Mouse (Mus musculus) heart, embryonic 16.5 days (tissue): ENCODE measurements at regions not wholly inside any gene's neighbourhood (a gene's known extent, or its start where the extent isn't known, plus 50 kb on each side); places are given as distances from the start of the nearest gene placed in this dataset.

Experiments used
- ATAC-seq: fragments of 200-750 bp; cut with Nextera tagmentation; replicated peaks from 2 replicates; pipeline ENCODE4 v1.8.0; 2017; ENCODE audit warnings: moderate number of reproducible peaks; ENCODE audit not compliant: insufficient read depth, low FRiP score; ENCODE audit errors: extremely low read depth
- H3K27ac ChIP-seq: fragments of 300-500 bp; sonication (generic); 2 replicates; pipeline ENCODE4 v1.5.1; 2014; ENCODE audit warnings: mild to moderate bottlenecking, low read length, control low read depth, moderate library complexity
- H3K27me3 ChIP-seq: fragments of 300-500 bp; sonication (generic); 2 replicates; pipeline ENCODE4 v1.6.1; 2014; ENCODE audit warnings: low read length, mixed read lengths; ENCODE audit not compliant: control insufficient read depth, insufficient read depth
- H3K36me3 ChIP-seq: fragments of 300-500 bp; sonication (generic); 2 replicates; pipeline ENCODE4 v1.6.1; 2014; ENCODE audit not compliant: control insufficient read depth, insufficient read depth
- H3K4me1 ChIP-seq: fragments of 300-500 bp; sonication (generic); 2 replicates; pipeline ENCODE4 v1.6.1; 2014; ENCODE audit warnings: low read length, mixed read lengths; ENCODE audit not compliant: control insufficient read depth, insufficient read depth
- H3K4me2 ChIP-seq: fragments of 300-500 bp; sonication (generic); 2 replicates; pipeline ENCODE4 v1.6.1; 2014; ENCODE audit warnings: low read depth, mild to moderate bottlenecking, control low read depth, low read length
- H3K4me3 ChIP-seq: fragments of 300-500 bp; sonication (generic); 2 replicates; pipeline ENCODE4 v1.5.1; 2014; ENCODE audit warnings: mild to moderate bottlenecking, control low read depth, low read length
- H3K9ac ChIP-seq: fragments of 300-500 bp; sonication (generic); 2 replicates; pipeline ENCODE4 v1.6.1; 2014; ENCODE audit warnings: low read length, control low read depth
- H3K9me3 ChIP-seq: fragments of 300-500 bp; sonication (generic); replicated peaks from 2 replicates; pipeline ENCODE4 v1.6.1; 2016; ENCODE audit warnings: low read length; ENCODE audit not compliant: control insufficient read depth
- WGBS: fragments of 180-500 bp; shearing (Covaris S2); extraction: QIAGEN DNeasy Blood & Tissue Kit; methylation state at CpG from one replicate; pipeline ENCODE4 v1.1.7; 2014; 5-methylcytosine and 5-hydroxymethylcytosine counted together

DNA sequence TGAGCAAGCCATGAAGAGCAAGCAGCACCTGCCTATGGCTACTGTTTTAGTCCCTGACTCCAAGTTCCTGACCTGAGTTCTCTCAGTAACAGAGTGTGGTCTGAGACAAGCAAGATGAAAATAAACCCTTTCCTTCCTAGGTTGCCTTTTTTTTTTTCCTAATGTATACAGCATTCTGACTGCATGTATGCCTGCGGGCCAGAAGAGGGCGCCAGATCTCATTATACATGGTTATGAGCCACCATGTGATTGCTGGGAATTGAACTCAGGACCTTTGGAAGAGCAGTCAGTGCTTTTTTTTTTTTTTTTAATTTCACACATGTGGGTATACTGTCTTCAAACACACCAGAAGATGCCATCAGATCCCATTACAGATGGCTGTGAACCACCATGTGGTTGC lies 69.3 kb upstream of the Usp24 start:
- H3K9ac ChIP-seq: no peak overlapping the region
- no peaks in the 10 kb centered on the region for H3K27me3 ChIP-seq
- ATAC-seq: no peak
- no peaks in the 10 kb centered on the region for H3K36me3 ChIP-seq
- 70% methylated on average over 2 of the region's 2 CpGs for WGBS
- H3K9me3 ChIP-seq: no peaks in the 10 kb centered on the region
- no peak overlapping the region for H3K27ac ChIP-seq
- no peak overlapping the region for H3K4me3 ChIP-seq
- no peak overlapping the region for H3K4me2 ChIP-seq
- H3K4me1 ChIP-seq: no peaks in the 10 kb centered on the region

DNA sequence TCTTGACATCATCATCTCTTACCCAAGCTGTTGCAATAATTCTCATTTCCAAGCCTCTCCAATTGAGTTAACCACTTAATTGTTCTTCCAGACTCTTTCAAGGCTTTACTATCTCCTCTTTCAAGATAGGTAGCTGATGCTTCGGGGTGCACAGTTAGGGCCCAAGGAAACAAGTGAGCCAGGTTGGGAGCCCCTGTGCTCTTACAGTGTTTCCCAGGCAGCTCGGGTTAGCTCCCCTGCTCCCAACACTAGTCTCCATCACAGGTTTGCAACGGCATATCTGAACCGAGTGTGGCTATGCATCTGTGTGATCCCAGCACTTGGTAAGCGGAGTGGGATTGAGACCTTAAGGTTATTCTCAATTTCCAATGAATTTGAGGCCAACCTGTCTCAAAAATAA lies 68.6 kb upstream of the Usp24 start:
- no peaks in the 10 kb centered on the region for H3K9me3 ChIP-seq
- no peaks in the 10 kb centered on the region for H3K36me3 ChIP-seq
- H3K9ac ChIP-seq: no peak overlapping the region
- H3K4me2 ChIP-seq: no peak overlapping the region
- 90% methylated on average over 5 of the region's 5 CpGs for WGBS
- ATAC-seq: no peak
- H3K4me1 ChIP-seq: no peaks in the 10 kb centered on the region
- H3K27ac ChIP-seq: no peak overlapping the region
- no peaks in the 10 kb centered on the region for H3K27me3 ChIP-seq
- H3K4me3 ChIP-seq: no peak overlapping the region

DNA sequence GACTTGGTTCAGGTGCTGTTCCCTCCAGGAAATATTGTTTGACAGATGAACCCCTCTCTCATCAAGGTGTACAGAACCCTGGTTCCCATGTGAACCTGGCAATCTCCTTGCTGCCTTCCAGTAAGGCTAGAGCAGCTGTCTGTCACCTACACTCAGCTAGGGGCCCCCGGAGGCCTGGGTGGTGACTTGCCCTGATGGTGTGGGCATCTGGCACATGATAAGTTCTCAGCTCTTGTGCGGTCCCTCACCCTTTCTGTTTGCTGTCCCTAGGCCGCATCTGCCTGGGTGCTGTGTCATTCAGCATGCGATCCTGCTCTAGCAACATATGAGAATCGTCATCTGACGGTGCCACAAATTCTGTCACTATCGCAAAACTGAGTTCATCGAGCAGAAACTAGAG lies 67.7 kb upstream of the Usp24 start:
- H3K4me1 ChIP-seq: no peaks in the 10 kb centered on the region
- no peak overlapping the region for H3K4me3 ChIP-seq
- ATAC-seq: no peak
- H3K27ac ChIP-seq: no peak overlapping the region
- H3K9me3 ChIP-seq: no peaks in the 10 kb centered on the region
- H3K9ac ChIP-seq: no peak overlapping the region
- 79% methylated on average over 8 of the region's 8 CpGs for WGBS
- no peaks in the 10 kb centered on the region for H3K27me3 ChIP-seq
- no peak overlapping the region for H3K4me2 ChIP-seq
- no peaks in the 10 kb centered on the region for H3K36me3 ChIP-seq

DNA sequence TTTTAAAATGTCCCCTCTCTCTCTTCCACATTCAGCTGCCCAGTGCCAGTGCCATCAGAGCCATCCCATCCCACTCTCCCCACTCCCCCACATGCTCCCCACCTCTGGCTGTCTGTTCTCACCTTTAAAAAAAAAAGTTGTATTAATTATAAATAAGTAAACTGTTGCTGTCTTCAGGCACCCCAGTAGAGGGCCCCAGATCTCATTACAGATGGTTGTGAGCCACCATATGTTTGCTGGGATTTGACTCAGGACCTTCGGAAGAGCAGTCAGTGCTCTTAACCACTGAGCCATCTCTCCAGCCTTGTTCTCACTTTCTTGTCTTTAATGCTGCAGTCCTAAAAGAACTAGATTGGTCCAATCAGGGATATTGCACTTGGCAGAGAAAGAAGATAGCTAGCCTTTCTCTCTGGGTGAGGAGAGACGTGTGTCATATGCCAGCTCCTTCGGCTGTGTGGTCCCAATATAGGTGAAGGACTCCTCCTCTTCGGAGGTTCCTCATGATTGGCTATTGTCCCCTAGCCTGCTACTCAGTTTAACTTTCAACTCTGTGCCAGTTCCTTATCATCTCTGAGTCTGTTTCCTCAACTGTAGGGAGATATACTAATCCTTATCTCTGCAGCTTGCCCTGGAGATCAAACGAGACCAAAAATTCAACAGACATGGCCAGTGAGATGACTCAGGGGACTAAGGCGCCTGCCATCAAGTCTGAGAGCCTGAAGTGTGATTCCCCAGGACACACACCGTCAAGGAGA lies 66.8 kb upstream of the Usp24 start:
- Histone ChIP-seq H3K36me3 (no peaks in the 10 kb centered on the region), H3K27ac (no peak overlapping the region), H3K9ac (no peak overlapping the region), H3K4me1 (no peaks in the 10 kb centered on the region), H3K4me3 (no peak overlapping the region), H3K27me3 (no peaks in the 10 kb centered on the region), H3K9me3 (no peaks in the 10 kb centered on the region), H3K4me2 (no peak overlapping the region)
- 27% methylated on average over 7 of the region's 7 CpGs for WGBS
- ATAC-seq: no peak

DNA sequence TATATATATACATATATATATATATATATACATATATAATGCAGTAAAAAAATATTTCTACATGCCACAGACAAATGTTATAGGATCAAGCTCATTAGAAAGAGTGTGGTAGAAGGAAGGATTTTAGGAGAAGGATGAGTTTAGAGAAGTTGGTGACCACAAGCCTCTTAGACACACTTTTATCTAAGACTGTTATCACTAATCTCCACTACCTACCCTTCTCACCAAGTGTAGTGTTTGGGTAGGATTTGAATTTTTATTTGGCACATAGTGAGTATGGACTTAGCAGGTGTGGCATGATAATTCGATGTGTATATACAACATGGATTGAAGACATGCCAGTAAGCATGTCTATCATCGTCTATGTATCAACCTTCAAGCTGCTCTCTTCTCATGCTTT lies 66.0 kb upstream of the Usp24 start:
- no peaks in the 10 kb centered on the region for H3K27me3 ChIP-seq
- no peak overlapping the region for H3K9ac ChIP-seq
- H3K27ac ChIP-seq: no peak overlapping the region
- H3K36me3 ChIP-seq: no peaks in the 10 kb centered on the region
- H3K4me3 ChIP-seq: no peak overlapping the region
- H3K9me3 ChIP-seq: no peaks in the 10 kb centered on the region
- H3K4me2 ChIP-seq: no peak overlapping the region
- ATAC-seq: no peak
- WGBS: 89% methylated on average over 2 of the region's 2 CpGs
- H3K4me1 ChIP-seq: no peaks in the 10 kb centered on the region

DNA sequence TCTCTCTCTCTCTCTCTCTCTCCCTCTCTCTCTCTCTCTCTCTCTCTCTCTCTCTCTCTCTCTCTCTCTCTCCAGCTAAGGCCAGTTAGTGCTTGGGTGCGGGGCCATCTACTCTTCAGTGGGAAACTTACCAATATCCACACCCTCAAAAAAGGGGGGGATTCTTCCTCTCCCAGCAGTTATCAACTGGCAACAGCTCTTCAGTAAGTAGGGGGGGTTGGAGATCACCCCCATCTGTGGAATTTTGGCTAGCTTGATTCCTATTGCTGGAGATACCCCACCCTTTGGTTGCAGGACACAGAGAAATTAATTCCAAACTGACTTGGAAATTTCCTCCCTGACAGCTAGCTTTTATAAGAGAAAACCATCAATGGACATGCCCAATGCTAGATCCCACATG lies 64.6 kb upstream of the Usp24 start:
- Histone ChIP-seq H3K9me3 (no peaks in the 10 kb centered on the region), H3K27me3 (no peaks in the 10 kb centered on the region), H3K4me1 (peaks cover 10% of the 10 kb centered on the region), H3K27ac (no peak overlapping the region), H3K36me3 (no peaks in the 10 kb centered on the region), H3K4me3 (no peak overlapping the region), H3K9ac (no peak overlapping the region), H3K4me2 (no peak overlapping the region)
- WGBS: 83% methylated on average over 1 of the region's 1 CpGs
- ATAC-seq: no peak

DNA sequence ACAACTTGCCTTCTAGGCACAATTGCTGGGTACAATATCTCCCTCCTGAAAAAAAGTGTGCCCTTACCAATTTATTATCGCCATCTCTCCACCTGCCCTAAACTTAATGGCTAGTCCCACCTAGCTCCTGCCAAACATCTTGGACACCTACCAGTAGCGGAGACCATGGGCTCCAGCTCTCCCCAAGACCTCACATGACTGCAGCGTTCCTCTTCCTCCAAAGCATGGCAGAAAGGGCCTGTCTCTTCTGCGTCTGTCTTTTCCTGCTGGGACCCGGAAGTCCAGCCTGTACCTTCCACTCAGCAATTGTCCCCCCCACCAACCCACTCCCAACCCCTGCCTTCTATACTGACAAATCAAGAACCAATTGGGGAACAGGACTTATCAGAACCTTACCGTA lies 63.1 kb upstream of the Usp24 start:
- WGBS: 84% methylated on average over 6 of the region's 6 CpGs
- Histone ChIP-seq H3K4me3 (no peak overlapping the region), H3K9me3 (no peaks in the 10 kb centered on the region), H3K4me1 (peaks cover 23% of the 10 kb centered on the region), H3K4me2 (no peak overlapping the region), H3K27me3 (no peaks in the 10 kb centered on the region), H3K27ac (no peak overlapping the region), H3K9ac (no peak overlapping the region), H3K36me3 (no peaks in the 10 kb centered on the region)
- no peak for ATAC-seq

DNA sequence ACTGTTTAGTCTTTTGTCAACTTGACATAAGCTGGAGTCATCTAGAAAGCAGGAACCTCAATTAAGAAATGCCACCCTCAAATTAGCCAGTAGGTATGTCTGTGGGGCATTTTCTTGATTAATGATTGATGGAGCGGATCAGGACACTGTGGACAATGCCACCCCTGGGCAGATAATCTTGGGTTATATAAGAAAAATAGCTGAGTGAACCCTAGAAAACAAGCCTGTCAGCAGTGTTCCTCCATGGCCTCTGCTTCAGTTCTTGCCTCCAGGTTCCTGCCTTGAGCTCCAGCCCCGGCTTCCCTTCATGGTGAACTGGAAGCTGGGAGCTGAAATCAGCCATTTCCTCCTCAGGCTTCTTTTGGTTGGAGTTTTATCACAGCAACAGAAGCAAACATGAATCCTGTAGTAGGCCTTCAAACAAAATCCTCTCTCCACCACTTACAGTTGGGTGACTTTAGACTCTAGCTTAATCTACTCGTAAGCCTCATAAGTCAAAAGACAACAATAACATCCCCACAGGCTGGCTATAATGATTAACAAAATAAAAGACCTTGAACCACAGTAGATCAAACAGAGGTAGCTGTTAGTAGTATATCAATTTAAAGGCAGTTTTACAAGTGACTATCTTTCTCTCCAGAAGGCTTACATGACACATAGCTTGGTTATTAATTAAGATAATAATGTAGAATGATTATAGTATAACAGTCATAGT lies 61.1 kb upstream of the Usp24 start:
- Histone ChIP-seq H3K9ac (no peak overlapping the region), H3K27me3 (no peaks in the 10 kb centered on the region), H3K9me3 (no peaks in the 10 kb centered on the region), H3K4me3 (no peak overlapping the region), H3K4me1 (peaks cover 24% of the 10 kb centered on the region), H3K4me2 (no peak overlapping the region), H3K27ac (no peak overlapping the region), H3K36me3 (no peaks in the 10 kb centered on the region)
- WGBS: 88% methylated on average over 3 of the region's 3 CpGs
- no peak for ATAC-seq

DNA sequence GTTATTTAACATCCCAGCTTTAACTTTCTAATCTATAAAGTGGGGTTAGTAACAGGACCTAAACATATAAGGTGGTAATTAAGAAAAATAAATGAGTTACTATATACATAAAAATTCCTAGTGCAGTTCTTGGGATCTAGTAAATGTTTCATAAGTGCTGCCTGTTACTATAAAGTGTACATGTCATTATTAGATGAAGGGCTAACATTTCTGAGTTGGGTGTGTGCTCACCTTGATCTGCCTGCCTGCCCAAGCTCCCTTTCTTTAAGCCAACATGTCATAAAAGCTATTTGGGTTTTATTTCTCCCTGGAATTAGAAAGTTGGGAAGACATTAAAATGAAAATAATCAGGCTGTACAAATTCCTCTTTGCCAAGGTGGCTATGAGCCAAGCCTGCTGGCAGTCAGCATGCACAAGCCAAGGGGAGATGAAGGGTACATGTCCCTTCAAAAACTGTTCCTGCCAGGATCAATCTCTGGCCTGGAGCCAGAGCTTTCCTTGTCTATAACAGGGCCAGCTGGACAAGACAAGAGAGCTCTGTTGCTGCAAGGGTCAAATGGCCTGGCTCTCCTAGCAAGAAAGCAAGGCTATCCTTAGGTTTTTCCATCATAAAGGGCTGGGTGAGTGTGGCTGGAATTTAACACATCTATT lies 59.9 kb upstream of the Usp24 start:
- Histone ChIP-seq H3K9ac (no peak overlapping the region), H3K4me1 (peaks cover 24% of the 10 kb centered on the region)

More for the DNA sequence above, 59.9 kb upstream of the Usp24 start:
- H3K9me3 ChIP-seq: no peaks in the 10 kb centered on the region
- H3K4me2 ChIP-seq: 0 out of 2 replicates have a peak overlapping the region, but pooled peaks have one; percentile 12
- no peak overlapping the region for H3K4me3 ChIP-seq
- H3K27me3 ChIP-seq: no peaks in the 10 kb centered on the region
- H3K27ac ChIP-seq: peak overlapping the region; percentile 79
- ATAC-seq: peak; percentile 83
- no peaks in the 10 kb centered on the region for H3K36me3 ChIP-seq
